Mouse (Mus musculus): ENCODE data around the gene Tapbpl. TPM values are rescaled to one million over a fixed set of nuclear protein-coding genes. Genes with fewer than 3 reads are reported as not detected.
"Not testable (repeated sequence)": the region's sequence is repeated elsewhere in the genome, so short reads cannot be mapped to it uniquely, and the experiment has no call there.

Tapbpl gene
- 1.0 and 1.8 TPM in 2 replicates for polyA plus RNA-seq (2016; fragmentation: Nextera tagmentation; extraction: Ambion mirVana)

DNA sequence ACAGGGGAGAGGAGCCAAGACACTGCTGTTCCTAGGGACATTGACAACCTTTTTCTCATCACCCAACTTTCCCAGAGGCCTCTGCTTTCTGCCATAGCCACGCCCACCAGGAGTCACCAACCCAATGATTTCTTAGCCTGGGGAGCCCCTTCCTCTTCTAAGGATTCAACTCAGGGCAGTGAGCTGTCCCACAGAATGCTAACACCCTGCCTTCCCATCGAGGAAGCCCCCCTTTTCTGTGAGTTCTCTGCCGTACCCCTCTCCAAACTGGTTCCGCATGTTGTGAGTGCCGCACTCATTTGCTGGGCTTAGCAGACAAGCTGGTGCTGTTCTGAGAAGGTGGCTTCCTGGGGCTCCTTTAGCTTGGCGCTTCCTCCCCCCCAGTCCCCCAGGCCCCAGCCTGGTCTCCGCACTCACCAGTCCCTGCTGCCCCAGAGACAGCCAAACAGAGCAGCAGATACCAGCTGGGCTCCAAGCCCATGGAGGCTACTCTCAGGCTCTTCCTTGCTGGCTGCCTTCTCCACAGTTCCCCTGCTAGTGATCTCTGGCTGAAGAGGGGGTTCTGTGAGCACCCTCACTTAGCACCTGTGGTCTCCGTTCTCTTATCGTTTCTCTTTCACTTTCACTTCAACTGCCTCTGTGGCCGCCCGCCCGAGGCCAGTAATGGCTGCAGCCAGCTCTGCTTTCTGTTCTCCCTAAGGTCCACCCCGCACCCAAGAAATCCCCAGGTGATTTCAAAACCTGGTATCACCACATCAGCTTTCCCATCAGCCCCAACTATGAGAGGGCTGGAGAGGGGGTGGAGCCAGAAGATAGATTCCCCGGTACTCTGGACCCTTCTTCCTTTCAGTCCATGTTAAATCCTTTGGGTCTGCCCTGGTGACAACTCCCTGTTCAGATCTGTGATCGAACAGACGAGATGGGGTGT, at the start of gene Tapbpl:
Gene Tapbpl, minus strand, starts transcription at position 744 of the 928 bp plus-strand sequence.
- DNase-seq (ENCODE audit: low spot score): peak; percentile 44
- WGBS: 4% methylated on average over 16 of the region's 16 CpGs
- Histone ChIP-seq H3K27ac (peak within 1 kb of the TSS; percentile 83), H3K27me3 (ENCODE audit: low read depth, poor library complexity, severe bottlenecking) (no peaks in the 10 kb centered on the region), H3K36me3 (no peaks in the 10 kb centered on the region), H3K4me3 (peak within 1 kb of the TSS; percentile 58), H3K9me3 (replicated peaks) (no peaks in the 10 kb centered on the region), H3K4me1 (peaks cover 34% of the 10 kb centered on the region)

DNA sequence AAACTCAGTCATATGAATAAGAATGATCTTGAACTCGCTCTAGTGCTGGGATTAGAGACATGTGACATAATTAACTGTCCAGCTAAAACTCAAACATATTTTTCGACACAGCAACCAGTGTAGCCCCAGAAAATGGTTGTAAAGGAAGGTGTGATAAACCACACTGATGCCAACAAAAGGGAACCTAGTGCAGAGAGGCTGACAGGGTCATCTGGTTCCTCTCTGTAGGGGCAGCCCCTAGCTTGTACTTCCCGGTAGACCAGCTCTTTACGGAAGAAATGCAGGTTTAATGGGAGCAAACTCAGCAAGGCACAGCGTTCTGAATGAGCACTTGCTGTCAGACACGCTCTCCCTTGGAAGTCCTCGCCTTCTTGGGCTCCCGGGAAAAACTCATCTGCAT, 48.1 kb upstream of the Tapbpl start:
- no peaks in the 10 kb centered on the region for H3K27me3 ChIP-seq (ENCODE audit: low read depth, poor library complexity, severe bottlenecking)
- no peak for DNase-seq (ENCODE audit: low spot score)
- no peaks in the 10 kb centered on the region for H3K36me3 ChIP-seq
- H3K27ac ChIP-seq: no peak overlapping the region
- H3K9me3 ChIP-seq (replicated peaks): no peaks in the 10 kb centered on the region
- H3K4me3 ChIP-seq: no peak overlapping the region
- WGBS: 62% methylated on average over 8 of the region's 8 CpGs
- no peaks in the 10 kb centered on the region for H3K4me1 ChIP-seq

DNA sequence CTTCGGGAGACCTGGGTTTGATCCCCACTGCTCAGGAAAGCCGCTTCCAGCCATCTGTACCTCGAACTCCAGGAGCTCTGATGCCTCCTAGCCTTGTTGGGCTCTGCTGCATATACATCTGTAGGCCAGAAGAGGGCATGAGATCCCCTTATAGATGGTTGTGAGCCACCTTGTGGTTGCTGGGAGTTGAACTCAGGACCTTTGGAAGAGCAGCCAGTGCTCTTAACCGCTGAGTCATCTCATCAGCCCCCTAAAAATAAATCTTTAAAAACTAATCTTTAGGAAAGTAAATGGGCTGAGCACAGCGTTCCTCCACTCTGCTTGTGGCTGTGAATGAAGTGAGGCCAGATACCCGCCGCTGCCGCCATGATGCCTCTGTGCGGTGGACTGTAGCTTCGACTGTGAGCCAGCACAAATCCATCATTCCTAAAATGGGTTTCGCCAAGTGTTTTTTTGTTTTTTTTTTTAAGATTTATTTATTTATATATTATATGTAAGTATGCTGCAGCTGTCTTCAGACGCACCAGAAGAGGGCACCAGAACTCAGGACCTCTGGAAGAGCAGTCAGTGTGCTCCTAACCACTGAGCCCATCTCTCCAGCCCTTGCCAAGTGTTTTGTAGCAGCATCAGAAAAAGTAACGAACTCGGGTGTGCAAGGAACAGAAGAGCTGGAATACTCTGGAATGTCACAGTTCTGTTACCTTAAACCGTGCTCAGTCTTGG, 43.3 kb upstream of the Tapbpl start:
- Histone ChIP-seq H3K4me1 (peaks cover 4% of the 10 kb centered on the region; the same call in 1 of the 2 replicates), H3K9me3 (replicated peaks) (no peaks in the 10 kb centered on the region), H3K36me3 (no peaks in the 10 kb centered on the region), H3K4me3 (no peak overlapping the region), H3K27ac (no peak overlapping the region), H3K27me3 (ENCODE audit: low read depth, poor library complexity, severe bottlenecking) (peaks cover 17% of the 10 kb centered on the region)
- DNase-seq (ENCODE audit: low spot score): no peak
- WGBS: 63% methylated on average over 15 of the region's 15 CpGs

DNA sequence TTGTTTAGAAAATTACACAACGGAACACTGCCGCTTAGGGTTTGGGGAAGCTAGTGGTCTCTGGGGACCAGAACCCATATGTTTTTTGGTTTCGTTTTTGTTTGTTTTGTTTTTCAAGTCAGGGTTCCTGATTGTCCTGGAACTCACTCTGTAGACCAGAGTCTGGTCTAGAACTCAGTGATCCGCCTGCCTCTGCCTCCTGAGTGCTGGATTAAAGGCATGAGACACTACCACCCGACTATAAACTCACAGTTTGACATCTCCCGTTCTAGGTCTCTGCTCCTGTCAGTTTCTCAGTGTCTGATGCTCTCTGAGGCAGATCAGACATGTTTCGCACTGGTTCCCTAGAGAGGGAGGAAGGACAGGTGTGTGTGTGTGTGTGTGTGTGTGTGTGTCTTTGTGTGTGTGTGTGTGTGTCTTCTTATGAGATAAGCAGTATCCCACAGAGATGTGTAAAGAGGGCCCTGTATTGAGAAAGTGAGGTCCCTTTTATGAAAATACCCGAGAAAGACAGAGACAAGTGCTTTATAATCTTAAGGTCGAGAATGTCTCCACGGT, 40.6 kb upstream of the Tapbpl start:
- Histone ChIP-seq H3K36me3 (no peaks in the 10 kb centered on the region), H3K4me1 (peaks cover 4% of the 10 kb centered on the region; the same call in 1 of the 2 replicates), H3K27me3 (ENCODE audit: low read depth, poor library complexity, severe bottlenecking) (peaks cover 18% of the 10 kb centered on the region), H3K4me3 (no peak overlapping the region), H3K9me3 (replicated peaks) (no peaks in the 10 kb centered on the region), H3K27ac (no peak overlapping the region)
- DNase-seq (ENCODE audit: low spot score): no peak
- WGBS: 80% methylated on average over 10 of the region's 10 CpGs

DNA sequence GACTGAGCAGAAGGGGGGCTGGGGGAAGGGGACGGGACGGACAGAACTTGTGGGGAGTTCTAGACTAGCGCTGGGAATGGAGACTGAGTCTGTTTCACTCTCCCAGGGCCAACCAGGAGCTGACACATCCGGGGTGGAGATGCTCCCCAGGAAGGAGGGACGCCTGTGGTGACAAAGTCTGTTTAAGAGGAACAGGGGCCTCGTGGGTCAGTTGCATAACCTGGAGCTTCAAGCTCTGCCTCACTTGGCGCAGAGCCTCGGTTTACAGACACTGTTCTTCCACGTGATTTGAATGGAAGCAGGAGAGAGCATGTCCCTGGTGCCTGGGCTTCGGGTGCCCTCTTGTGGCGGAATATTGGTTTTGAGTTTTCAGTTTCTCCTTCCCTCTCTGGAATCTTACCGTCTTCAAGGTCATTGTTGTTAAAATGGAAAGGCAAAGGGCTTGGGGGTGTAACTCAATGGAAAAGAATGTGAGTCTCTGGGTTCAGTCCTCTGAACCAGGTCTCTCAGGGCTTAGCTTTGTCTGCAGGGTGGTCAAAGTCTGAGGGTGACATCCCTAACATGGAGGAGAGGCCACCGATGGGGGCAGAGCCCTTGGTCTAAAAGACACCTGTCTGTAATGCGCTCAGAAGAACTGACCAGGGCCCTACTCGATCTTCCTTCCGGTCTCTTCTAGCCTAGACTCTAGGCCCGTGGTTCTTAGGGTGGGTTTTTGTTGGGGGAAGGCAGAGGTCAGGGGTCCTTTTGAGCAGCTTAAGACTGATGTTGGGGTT, 40.0 kb upstream of the Tapbpl start:
- H3K27ac ChIP-seq: peak overlapping the region; percentile 64; the same call in 1 of the 2 replicates
- DNase-seq (ENCODE audit: low spot score): peak; percentile 88
- 22% methylated on average over 17 of the region's 17 CpGs for WGBS
- no peaks in the 10 kb centered on the region for H3K9me3 ChIP-seq (replicated peaks)
- no peaks in the 10 kb centered on the region for H3K36me3 ChIP-seq
- H3K4me3 ChIP-seq: peak overlapping the region; percentile 22
- H3K4me1 ChIP-seq: peaks cover 4% of the 10 kb centered on the region; the same call in 1 of the 2 replicates
- peaks cover 18% of the 10 kb centered on the region for H3K27me3 ChIP-seq (ENCODE audit: low read depth, poor library complexity, severe bottlenecking)

DNA sequence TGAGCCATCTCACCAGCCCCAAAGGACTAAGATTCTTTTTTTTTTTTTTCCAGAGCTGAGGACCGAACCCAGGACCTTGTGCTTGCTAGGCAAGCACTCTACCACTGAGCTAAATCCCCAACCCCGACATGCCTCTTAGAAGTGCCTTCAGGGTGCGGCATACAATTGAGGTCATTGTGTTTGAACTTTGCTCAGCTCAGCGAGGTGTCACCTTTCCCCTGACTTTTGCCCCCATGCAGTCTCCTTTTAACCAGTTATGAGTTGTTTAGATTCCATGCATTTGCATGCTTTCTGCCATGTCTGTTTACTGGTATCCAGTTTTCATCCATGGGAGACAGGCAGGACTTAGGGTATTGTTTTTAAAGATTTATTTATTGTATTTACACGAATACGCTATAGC, 37.1 kb upstream of the Tapbpl start:
- H3K27ac ChIP-seq: no peak overlapping the region
- H3K27me3 ChIP-seq (ENCODE audit: low read depth, poor library complexity, severe bottlenecking): peaks cover 18% of the 10 kb centered on the region
- DNase-seq (ENCODE audit: low spot score): no peak
- H3K4me3 ChIP-seq: no peak overlapping the region
- H3K9me3 ChIP-seq (replicated peaks): no peaks in the 10 kb centered on the region
- 49% methylated on average over 6 of the region's 6 CpGs for WGBS
- no peaks in the 10 kb centered on the region for H3K36me3 ChIP-seq
- peaks cover 4% of the 10 kb centered on the region; the same call in 1 of the 2 replicates for H3K4me1 ChIP-seq

DNA sequence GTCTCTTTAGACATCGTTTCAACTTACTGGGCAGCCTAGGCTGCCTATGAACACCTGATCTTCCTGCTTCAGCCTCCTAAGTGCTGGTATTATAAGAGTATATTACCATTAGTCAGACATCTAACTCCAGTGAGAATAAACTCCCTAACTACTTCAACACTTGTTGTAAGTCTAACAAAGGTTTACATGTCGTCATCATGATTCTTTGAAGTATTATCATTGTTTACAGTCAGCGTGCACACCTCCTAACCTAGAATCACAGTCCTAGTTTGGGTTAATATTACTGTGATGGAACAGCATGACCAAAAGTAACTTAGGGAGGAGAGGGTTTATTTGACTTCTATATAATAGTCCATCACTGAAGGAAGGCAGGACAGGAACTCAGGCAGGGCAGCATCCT, 35.8 kb upstream of the Tapbpl start:
- DNase-seq (ENCODE audit: low spot score): no peak
- Histone ChIP-seq H3K4me3 (no peak overlapping the region), H3K27ac (no peak overlapping the region), H3K4me1 (peaks cover 4% of the 10 kb centered on the region; the same call in 1 of the 2 replicates), H3K9me3 (replicated peaks) (no peaks in the 10 kb centered on the region), H3K36me3 (no peaks in the 10 kb centered on the region), H3K27me3 (ENCODE audit: low read depth, poor library complexity, severe bottlenecking) (peaks cover 14% of the 10 kb centered on the region)
- 89% methylated on average over 3 of the region's 3 CpGs for WGBS

DNA sequence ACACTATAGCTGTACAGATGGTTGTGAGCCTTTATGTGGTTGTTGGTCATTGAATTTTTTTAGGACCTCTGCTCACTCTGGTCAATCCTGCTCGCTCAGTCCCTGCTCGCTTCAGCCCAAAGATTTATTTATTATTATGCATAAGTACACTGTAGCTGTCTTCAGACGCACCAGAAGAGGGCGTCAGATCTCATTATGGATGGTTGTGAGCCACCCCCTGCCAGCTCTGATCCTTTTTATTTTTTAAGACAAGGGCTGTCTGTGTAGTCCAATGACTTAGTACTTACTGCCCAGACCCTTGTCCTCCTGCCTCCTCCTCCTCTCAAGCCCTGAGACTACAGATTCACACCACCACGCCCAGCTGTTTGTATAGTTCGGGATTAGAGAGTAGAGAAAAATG, 34.9 kb upstream of the Tapbpl start:
- 76% methylated on average over 6 of the region's 6 CpGs for WGBS
- not testable (repeated sequence) for H3K27ac ChIP-seq; DNase-seq (ENCODE audit: low spot score); H3K4me1 ChIP-seq; H3K9me3 ChIP-seq (replicated peaks); H3K36me3 ChIP-seq; H3K4me3 ChIP-seq
- peaks cover 10% of the 10 kb centered on the region; the same call in 1 of the 2 replicates for H3K27me3 ChIP-seq (ENCODE audit: low read depth, poor library complexity, severe bottlenecking)

DNA sequence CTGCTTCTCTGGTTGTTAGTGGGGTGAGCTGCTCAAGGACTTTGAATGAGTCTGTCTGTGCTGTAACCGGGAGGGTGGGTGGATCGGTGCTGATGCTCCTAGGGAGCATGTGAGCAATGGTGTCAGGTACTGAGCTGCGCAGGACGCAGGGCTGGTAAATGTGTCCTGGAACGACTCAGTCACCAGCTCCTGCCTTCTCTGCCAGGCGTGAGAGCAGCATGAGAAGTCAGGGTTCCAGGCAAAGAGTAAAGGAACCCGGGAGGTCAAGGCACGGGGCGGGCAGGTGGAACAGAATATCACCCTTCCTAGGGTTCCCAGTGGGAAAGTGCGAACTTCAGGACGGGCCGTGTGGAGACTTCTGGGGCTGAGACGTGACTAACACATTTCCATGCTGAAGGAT, 34.4 kb upstream of the Tapbpl start:
- DNase-seq (ENCODE audit: low spot score): no peak
- Histone ChIP-seq H3K27ac (no peak overlapping the region), H3K36me3 (no peaks in the 10 kb centered on the region), H3K4me3 (no peak overlapping the region), H3K4me1 (no peaks in the 10 kb centered on the region), H3K27me3 (ENCODE audit: low read depth, poor library complexity, severe bottlenecking) (peaks cover 10% of the 10 kb centered on the region; the same call in 1 of the 2 replicates), H3K9me3 (replicated peaks) (no peaks in the 10 kb centered on the region)
- 72% methylated on average over 13 of the region's 13 CpGs for WGBS

DNA sequence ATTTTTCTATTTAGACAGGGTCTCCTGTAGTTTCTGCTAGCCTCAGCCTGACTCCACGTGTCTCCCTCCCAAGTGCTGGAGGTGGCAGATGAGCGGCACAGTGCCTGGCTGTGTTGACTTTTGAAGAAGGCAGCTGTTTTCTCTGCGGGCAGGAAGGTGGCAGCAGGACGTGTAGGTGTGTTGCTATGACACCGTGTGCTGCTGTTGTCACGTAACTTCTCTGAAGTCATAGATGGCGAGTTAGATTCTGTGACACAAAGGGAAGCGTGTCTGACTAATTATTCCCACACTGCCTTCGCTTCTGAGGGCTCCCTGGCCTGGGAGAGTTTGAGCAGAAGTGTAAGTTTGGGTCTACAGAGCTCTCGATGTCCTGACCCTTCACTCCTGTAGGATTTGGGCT, 33.6 kb upstream of the Tapbpl start:
- Histone ChIP-seq H3K36me3 (no peaks in the 10 kb centered on the region), H3K9me3 (replicated peaks) (no peaks in the 10 kb centered on the region), H3K27me3 (ENCODE audit: low read depth, poor library complexity, severe bottlenecking) (peaks cover 3% of the 10 kb centered on the region; the same call in 1 of the 2 replicates), H3K4me1 (no peaks in the 10 kb centered on the region), H3K4me3 (no peak overlapping the region), H3K27ac (no peak overlapping the region)
- no peak for DNase-seq (ENCODE audit: low spot score)
- WGBS: 62% methylated on average over 10 of the region's 10 CpGs

DNA sequence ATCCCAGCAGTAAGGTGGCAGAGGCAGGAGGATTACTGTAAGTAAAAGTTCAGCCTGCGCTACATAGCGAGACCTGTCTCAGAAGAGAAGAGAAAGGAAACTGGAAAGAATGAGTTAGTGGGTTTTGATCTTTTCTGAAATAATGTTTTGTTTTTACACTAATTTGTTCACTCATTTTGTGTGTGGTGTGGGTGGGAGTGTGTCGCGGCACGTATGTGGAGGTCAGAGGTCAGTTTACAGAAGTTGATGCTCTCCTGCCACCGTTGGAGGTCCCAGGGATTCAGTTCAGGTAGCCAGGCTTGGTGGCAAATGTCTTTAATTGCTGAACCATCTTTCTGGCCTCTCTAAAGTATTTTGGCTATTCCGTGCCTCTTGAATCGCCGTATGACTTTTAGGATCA, 32.6 kb upstream of the Tapbpl start:
- Histone ChIP-seq H3K27ac (no peak overlapping the region), H3K4me3 (no peak overlapping the region), H3K9me3 (replicated peaks) (no peaks in the 10 kb centered on the region), H3K4me1 (no peaks in the 10 kb centered on the region), H3K27me3 (ENCODE audit: low read depth, poor library complexity, severe bottlenecking) (no peaks in the 10 kb centered on the region), H3K36me3 (no peaks in the 10 kb centered on the region)
- no peak for DNase-seq (ENCODE audit: low spot score)
- 88% methylated on average over 9 of the region's 9 CpGs for WGBS

DNA sequence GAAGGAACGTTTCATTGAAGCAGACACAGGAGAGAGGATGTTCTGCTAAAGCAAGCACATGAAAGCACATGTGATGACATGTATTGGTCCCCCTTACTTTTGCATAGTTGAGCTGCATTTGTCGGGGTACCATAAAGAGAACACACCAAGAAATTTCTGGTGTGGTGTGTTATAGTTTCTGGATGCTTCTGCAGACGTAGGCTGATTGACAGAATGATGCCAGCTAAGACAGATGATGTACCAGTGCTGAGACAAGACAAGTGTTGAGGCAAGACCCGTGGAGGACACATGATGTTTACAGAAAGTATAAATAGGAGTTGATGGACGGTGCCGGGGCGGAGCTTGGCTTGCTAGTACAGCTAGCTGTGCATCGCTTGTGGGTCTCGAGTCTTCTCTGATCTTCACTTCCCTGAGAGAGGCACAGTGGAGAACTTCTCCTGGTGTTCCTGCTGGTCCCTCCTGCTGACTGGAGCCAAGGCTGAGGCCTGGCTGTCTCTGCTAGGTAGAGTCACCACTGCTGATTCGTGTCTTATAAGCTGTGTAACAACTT, 28.4 kb upstream of the Tapbpl start:
- no peak overlapping the region for H3K27ac ChIP-seq
- DNase-seq (ENCODE audit: low spot score): no peak
- WGBS: 85% methylated on average over 10 of the region's 10 CpGs
- H3K4me1 ChIP-seq: 0 out of 2 replicates have a peak, but pooled peaks cover 3% of the 10 kb centered on the region
- no peaks in the 10 kb centered on the region for H3K9me3 ChIP-seq (replicated peaks)
- H3K4me3 ChIP-seq: no peak overlapping the region
- no peaks in the 10 kb centered on the region for H3K36me3 ChIP-seq
- no peaks in the 10 kb centered on the region for H3K27me3 ChIP-seq (ENCODE audit: low read depth, poor library complexity, severe bottlenecking)
